Mouse (Mus musculus): ENCODE results near the gene Atg101.

DNA sequence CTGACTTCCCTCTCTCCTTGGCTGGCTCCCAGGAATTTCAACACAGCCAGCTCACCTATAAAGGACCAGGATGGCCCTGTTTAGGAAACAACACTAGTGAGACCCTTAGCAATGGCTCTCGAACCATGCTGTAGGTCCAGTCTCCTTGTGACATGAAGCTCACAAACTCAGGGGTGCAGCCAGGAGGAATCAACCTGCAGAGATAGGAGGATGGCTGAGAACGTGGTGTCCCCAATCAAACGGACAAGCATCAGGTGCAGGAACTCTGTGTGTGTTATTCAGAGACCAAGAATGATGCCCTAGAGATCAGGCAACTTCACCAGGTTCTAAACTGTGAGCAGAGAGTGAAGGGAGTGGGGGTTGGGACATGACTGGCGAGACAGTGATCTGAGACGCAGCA is 38.0 kb downstream of the Atg101 start:
- TF ChIP-seq POLR2A (IDR thresholded peaks at IDR 0.05; ENCODE audit: insufficient read length, low read depth) = no peak
- TF ChIP-seq MAX (IDR thresholded peaks at IDR 0.05; ENCODE audit: low read depth) = no peak
- no peak for TF ChIP-seq TCF12 (IDR thresholded peaks at IDR 0.05; ENCODE audit: insufficient read depth, poor library complexity, severe bottlenecking)
